Mouse (Mus musculus): ENCODE data around the gene Ranbp6.

GRCm38 (mm10) chr19:29830911-29831310, 18.1 kb upstream of the Ranbp6 start:
- TF ChIP-seq POLR2A (IDR thresholded peaks at IDR 0.05; ENCODE audit: borderline replicate concordance, control insufficient read depth, low read depth, low read length) (no peak), CTCF (IDR thresholded peaks at IDR 0.05; ENCODE audit: control insufficient read depth, insufficient read depth, low read length) (no peak)

All from bone marrow, adult 2 months (tissue).